Mouse (Mus musculus): ENCODE results near the gene Rab14. TPM values are rescaled to one million over a fixed set of nuclear protein-coding genes. Genes with fewer than 3 reads are reported as not detected.
A peak's percentile ranks its signal among the peaks of the same experiment; 100 is the strongest.

Rab14 gene
- polyA plus RNA-seq, 1 experiment from 2014 or later = 234 TPM

GRCm38 (mm10) chr2:35133891-35134290 lies 67.0 kb downstream of the Rab14 start:
- 91% methylated on average over 5 of the region's 5 CpGs for WGBS
- DNase-seq (ENCODE audit: low spot score) = no peak
- H3K9me3 ChIP-seq = no peaks in the 10 kb centered on the region
- no peak overlapping the region for H3K27ac ChIP-seq
- peaks cover 46% of the 10 kb centered on the region for H3K36me3 ChIP-seq
- H3K4me3 ChIP-seq = no peak overlapping the region
- no peaks in the 10 kb centered on the region for H3K27me3 ChIP-seq (ENCODE audit: insufficient read depth, poor library complexity, severe bottlenecking)
- H3K4me1 ChIP-seq = peaks cover 4% of the 10 kb centered on the region

DNA sequence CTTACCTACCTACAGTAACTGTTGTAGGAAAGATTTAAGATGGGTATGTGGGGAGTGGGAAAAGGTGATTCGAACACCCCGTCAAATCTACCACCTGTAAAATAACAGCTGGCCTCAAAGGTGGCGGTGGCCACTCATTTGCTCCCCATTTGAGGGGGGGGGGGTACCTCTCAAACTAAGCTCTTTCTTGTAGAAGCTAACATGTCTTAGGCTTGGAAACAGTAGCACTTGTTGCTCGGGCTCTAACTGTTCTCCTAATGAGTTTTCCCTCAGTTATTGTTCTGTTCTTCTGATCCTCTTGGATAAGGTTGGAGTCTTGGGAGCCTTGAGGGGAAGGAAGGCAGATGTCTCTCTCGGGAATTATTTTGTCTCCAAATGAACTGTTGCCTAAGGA lies 68.3 kb downstream of the Rab14 start:
- H3K27ac ChIP-seq = peak overlapping the region; percentile 89
- no peaks in the 10 kb centered on the region for H3K9me3 ChIP-seq
- H3K36me3 ChIP-seq = peaks cover 34% of the 10 kb centered on the region
- 22% methylated on average over 5 of the region's 5 CpGs for WGBS
- H3K4me3 ChIP-seq = peak overlapping the region; percentile 67
- H3K4me1 ChIP-seq = peaks cover 4% of the 10 kb centered on the region
- DNase-seq (ENCODE audit: low spot score) = no peak
- no peaks in the 10 kb centered on the region for H3K27me3 ChIP-seq (ENCODE audit: insufficient read depth, poor library complexity, severe bottlenecking)

DNA sequence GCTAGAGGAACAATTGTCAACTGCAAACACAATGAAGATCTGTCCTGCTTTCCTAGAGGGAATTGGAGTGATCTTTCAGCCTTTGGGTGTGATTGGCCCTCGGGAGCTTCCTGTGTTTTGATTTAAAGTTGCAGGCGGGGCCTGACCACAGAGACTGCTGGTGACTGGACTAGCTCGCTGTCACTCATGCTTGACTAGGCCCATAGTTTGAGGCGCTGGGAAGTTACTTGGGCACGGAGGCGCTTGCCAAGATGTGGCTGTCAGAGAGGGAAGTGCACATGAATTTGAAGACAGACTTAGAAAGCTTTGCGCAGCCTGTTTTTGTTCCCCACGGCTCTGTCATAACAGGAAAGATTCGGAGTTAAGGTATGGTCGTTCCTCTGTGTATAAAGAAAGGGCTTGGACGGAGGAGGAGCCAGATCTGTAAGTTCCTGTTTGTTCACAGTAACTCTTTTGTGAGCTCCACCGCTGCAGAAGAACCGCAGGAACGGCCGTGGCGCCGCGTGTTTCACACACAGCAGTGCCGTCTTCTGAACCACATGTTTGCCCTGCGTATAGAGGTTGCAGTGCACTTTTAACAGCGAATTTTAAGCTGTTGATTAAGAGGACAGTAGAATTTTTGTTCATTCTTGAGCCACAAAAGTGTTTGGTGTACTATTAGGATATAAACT lies 68.8 kb downstream of the Rab14 start:
- Histone ChIP-seq H3K27ac (peak overlapping the region; percentile 89), H3K36me3 (peaks cover 32% of the 10 kb centered on the region), H3K4me1 (peaks cover 4% of the 10 kb centered on the region), H3K9me3 (no peaks in the 10 kb centered on the region), H3K27me3 (ENCODE audit: insufficient read depth, poor library complexity, severe bottlenecking) (no peaks in the 10 kb centered on the region), H3K4me3 (peak overlapping the region; percentile 67)
- under 1% methylated on average over 21 of the region's 21 CpGs for WGBS
- DNase-seq (ENCODE audit: low spot score) = peak; percentile 97

DNA sequence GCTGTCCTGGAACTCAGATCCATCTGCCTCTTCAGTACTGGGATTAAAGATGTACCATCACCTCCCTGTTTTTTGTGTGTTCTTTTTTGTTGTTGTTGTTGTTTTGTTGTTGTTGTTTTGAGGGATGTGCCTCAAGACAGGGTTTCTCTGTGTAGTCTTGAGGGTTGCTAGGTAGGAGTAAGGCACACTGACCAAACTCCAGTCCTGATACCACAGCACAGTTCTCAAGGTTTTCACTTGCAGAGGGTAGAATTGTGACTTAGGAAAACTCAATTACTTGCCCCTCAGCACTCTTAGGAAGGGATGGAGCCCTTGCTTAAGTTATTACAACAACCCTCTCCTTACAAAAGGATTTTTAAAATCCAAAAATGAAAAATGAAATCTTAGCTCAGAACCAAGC lies 69.4 kb downstream of the Rab14 start:
- H3K9me3 ChIP-seq = no peaks in the 10 kb centered on the region
- H3K4me3 ChIP-seq = peak overlapping the region; percentile 67
- no peak for DNase-seq (ENCODE audit: low spot score)
- no peaks in the 10 kb centered on the region for H3K27me3 ChIP-seq (ENCODE audit: insufficient read depth, poor library complexity, severe bottlenecking)
- H3K27ac ChIP-seq = peak overlapping the region; percentile 89
- H3K36me3 ChIP-seq = peaks cover 30% of the 10 kb centered on the region
- peaks cover 4% of the 10 kb centered on the region for H3K4me1 ChIP-seq

Other genes with a start within 250 kb of the Rab14 start
- 0.78 and 0.85 TPM in 2 replicates for gene Traf1, start 239.3 kb downstream of the Rab14 start, polyA plus RNA-seq (2016; fragmentation: Nextera tagmentation; extraction: Ambion mirVana)
- gene Hc, start 139.7 kb downstream of the Rab14 start, polyA plus RNA-seq (2016; fragmentation: Nextera tagmentation; extraction: Ambion mirVana) = 0.31 TPM in 1 of 2 replicates, not detected in the other
- gene AI182371, start 99.6 kb downstream of the Rab14 start, polyA plus RNA-seq (2016; fragmentation: Nextera tagmentation; extraction: Ambion mirVana) = 2.0 TPM in 2 replicates
- gene Cntrl, start 91.6 kb downstream of the Rab14 start, polyA plus RNA-seq (2016; fragmentation: Nextera tagmentation; extraction: Ambion mirVana) = 18.4 and 19.0 TPM in 2 replicates
- gene Gsn, start 55.3 kb upstream of the Rab14 start, polyA plus RNA-seq (2016; fragmentation: Nextera tagmentation; extraction: Ambion mirVana) = 52.5 and 84.3 TPM in 2 replicates
- gene Stom, start 135.9 kb upstream of the Rab14 start, polyA plus RNA-seq (2016; fragmentation: Nextera tagmentation; extraction: Ambion mirVana) = 32.9 and 34.0 TPM in 2 replicates
- not detected in 2 replicates for gene 4930568D16Rik, start 166.6 kb upstream of the Rab14 start, polyA plus RNA-seq (2016; fragmentation: Nextera tagmentation; extraction: Ambion mirVana)
- gene 4930402F06Rik, start 196.1 kb upstream of the Rab14 start, polyA plus RNA-seq (2016; fragmentation: Nextera tagmentation; extraction: Ambion mirVana) = not detected in 2 replicates